Mouse (Mus musculus) neural tube, embryonic 14.5 days (tissue): Measurements from ENCODE around the gene Astl. TPM values are rescaled to one million over a fixed set of nuclear protein-coding genes. Genes with fewer than 3 reads are reported as not detected.

ENCODE experiments used
- ATAC-seq: fragments of 200-750 bp; cut with Nextera tagmentation; 2 replicates; pipeline ENCODE4 v1.8.0; 2017; ENCODE audit warnings: low read depth, mild to moderate bottlenecking, moderate TSS enrichment, moderate library complexity
- H3K27ac ChIP-seq: fragments of 300-500 bp; sonication (generic); 2 replicates; pipeline ENCODE4 v1.5.1; 2014; ENCODE audit warnings: low read depth, mild to moderate bottlenecking, control low read depth, low read length, moderate library complexity, mixed read lengths
- H3K27me3 ChIP-seq: fragments of 300-500 bp; sonication (generic); 2 replicates; pipeline ENCODE4 v1.6.1; 2014; ENCODE audit warnings: low read length; ENCODE audit not compliant: control insufficient read depth, insufficient read depth
- H3K36me3 ChIP-seq: fragments of 300-500 bp; sonication (generic); 2 replicates; pipeline ENCODE4 v1.6.1; 2014; ENCODE audit warnings: low read length, mixed read lengths; ENCODE audit not compliant: control insufficient read depth, insufficient read depth
- H3K4me1 ChIP-seq: fragments of 300-500 bp; sonication (generic); 2 replicates; pipeline ENCODE4 v1.6.1; 2014; ENCODE audit warnings: low read length; ENCODE audit not compliant: control insufficient read depth, insufficient read depth
- H3K4me2 ChIP-seq: fragments of 300-500 bp; sonication (generic); 2 replicates; pipeline ENCODE4 v1.6.1; 2014; ENCODE audit warnings: mild to moderate bottlenecking, low read depth, low read length, control low read depth
- H3K4me3 ChIP-seq: fragments of 300-500 bp; sonication (generic); 2 replicates; pipeline ENCODE4 v1.5.1; 2014; ENCODE audit warnings: low read depth, low read length, control low read depth, mixed read lengths
- H3K9ac ChIP-seq: fragments of 300-500 bp; sonication (generic); replicated peaks from 2 replicates; pipeline ENCODE4 v1.6.1; 2014; ENCODE audit warnings: low read depth, mild to moderate bottlenecking, control low read depth, low read length, mixed read lengths
- H3K9me3 ChIP-seq: fragments of 300-500 bp; sonication (generic); 2 replicates; pipeline ENCODE4 v1.6.1; 2016; ENCODE audit warnings: low read length; ENCODE audit not compliant: control insufficient read depth
- WGBS: fragments of 180-500 bp; shearing (Covaris S2); extraction: QIAGEN DNeasy Blood & Tissue Kit; methylation state at CpG from one replicate; pipeline ENCODE4 v1.1.7; 2014; 5-methylcytosine and 5-hydroxymethylcytosine counted together
- polyA plus RNA-seq: library from polyadenylated mRNA; unstranded; fragments of >200 nt; fragmentation: Nextera tagmentation; extraction: Ambion mirVana; gene quantifications from 2 replicates; pipeline ENCODE4 v1.2.1, GENCODE M21; 2014

Astl gene
- polyA plus RNA-seq, 1 experiment from 2014 or later: not detected

DNA sequence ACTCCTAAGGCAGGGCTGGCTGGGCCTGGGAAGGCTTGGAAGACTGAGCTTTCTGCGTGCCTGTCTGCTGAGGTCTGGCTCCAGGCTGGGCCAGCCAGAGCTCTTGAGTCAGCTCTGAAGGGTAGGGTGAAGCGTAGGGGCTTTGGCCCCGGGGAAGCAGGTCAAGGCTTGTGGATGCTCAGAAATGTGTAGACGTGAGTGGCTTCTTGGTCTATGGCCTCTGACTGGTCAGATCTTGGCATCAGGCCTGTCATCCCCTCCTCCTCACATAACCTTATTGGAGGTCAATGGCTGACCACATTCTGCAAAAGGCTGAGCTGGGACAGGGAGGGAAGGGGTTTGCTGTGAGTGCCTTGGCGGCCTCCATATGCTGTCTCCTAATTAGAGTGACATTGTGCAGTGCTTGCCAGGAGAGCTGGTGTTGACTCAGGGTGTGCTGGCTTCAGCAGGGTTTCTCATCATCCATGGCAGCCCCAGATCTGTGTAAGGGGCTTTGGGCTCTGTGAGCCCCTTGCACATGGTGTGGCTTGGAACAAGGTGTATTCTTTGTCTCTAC is 56.2 kb downstream of the Astl start:
- Histone ChIP-seq H3K4me2 (no peak overlapping the region), H3K27me3 (no peaks in the 10 kb centered on the region), H3K4me1 (no peaks in the 10 kb centered on the region), H3K4me3 (no peak overlapping the region), H3K27ac (no peak overlapping the region), H3K9ac (no peak overlapping the region), H3K36me3 (no peaks in the 10 kb centered on the region), H3K9me3 (no peaks in the 10 kb centered on the region)
- no peak for ATAC-seq
- 89% methylated on average over 5 of the region's 5 CpGs for WGBS

DNA sequence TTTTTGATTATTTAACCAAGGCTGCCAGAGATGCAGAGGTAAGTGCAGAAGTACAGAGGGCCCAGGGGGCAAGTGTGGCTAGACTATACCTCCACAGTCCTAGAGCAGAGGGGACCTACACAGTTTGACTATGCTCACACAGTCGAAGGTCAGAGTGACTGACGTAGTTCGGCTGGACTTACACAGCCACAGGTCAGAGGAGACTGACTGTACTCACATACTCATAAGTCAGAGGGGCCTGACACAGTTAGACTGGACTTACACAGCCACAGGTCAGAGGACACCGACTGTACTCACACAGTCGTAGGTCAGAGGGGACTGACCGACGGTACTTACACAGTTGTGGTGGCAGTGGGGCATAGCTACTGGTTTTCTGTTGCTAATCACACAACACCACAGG is 60.3 kb downstream of the Astl start:
- no peak overlapping the region for H3K27ac ChIP-seq
- ATAC-seq: no peak
- no peak overlapping the region for H3K9ac ChIP-seq
- H3K27me3 ChIP-seq: no peaks in the 10 kb centered on the region
- no peak overlapping the region for H3K4me2 ChIP-seq
- no peaks in the 10 kb centered on the region for H3K36me3 ChIP-seq
- WGBS: 90% methylated on average over 7 of the region's 7 CpGs
- H3K4me1 ChIP-seq: no peaks in the 10 kb centered on the region
- H3K4me3 ChIP-seq: no peak overlapping the region
- H3K9me3 ChIP-seq: no peaks in the 10 kb centered on the region

Other genes with a start within 250 kb of the Astl start
- 8.6 and 11.1 TPM in 2 replicates for gene Ncaph, start 204.7 kb upstream of the Astl start, polyA plus RNA-seq
- 9.0 and 12.1 TPM in 2 replicates for gene Itpripl1, start 195.2 kb upstream of the Astl start, polyA plus RNA-seq
- 1.1 and 1.5 TPM in 2 replicates for gene 1810024B03Rik, start 130.4 kb upstream of the Astl start, polyA plus RNA-seq
- gene Snrnp200, start 130.3 kb upstream of the Astl start, polyA plus RNA-seq: 64.3 and 73.7 TPM in 2 replicates
- 59.0 and 59.9 TPM in 2 replicates for gene Ciao1, start 90.8 kb upstream of the Astl start, polyA plus RNA-seq
- gene Tmem127, start 90.7 kb upstream of the Astl start, polyA plus RNA-seq: 35.1 and 48.8 TPM in 2 replicates
- gene Stard7, start 68.4 kb upstream of the Astl start, polyA plus RNA-seq: 103 and 110 TPM in 2 replicates
- gene Dusp2, start 2.5 kb upstream of the Astl start, polyA plus RNA-seq: 12.4 and 14.9 TPM in 2 replicates
- gene Adra2b, start 24.6 kb downstream of the Astl start, polyA plus RNA-seq: 0.35 and 0.81 TPM in 2 replicates
- gene Gpat2, start 86.6 kb downstream of the Astl start, polyA plus RNA-seq: 0.12 and 0.17 TPM in 2 replicates
- 31.9 and 40.6 TPM in 2 replicates for gene Fahd2a, start 105.9 kb downstream of the Astl start, polyA plus RNA-seq
- gene Kcnip3, start 183.5 kb downstream of the Astl start, polyA plus RNA-seq: 9.2 and 12.6 TPM in 2 replicates
- not detected in 2 replicates for gene Prom2, start 202.8 kb downstream of the Astl start, polyA plus RNA-seq
- gene Zfp661, start 248.5 kb downstream of the Astl start, polyA plus RNA-seq: 7.7 and 9.3 TPM in 2 replicates
- 140 and 141 TPM in 2 replicates for gene Mrps5, start 248.6 kb downstream of the Astl start, polyA plus RNA-seq